Mouse (Mus musculus) urinary bladder, postnatal 25 days (tissue): ENCODE measurements around the gene Ubqln1.
"Not testable (repeated sequence)": the region's sequence is repeated elsewhere in the genome, so short reads cannot be mapped to it uniquely, and the experiment has no call there.

Experiments
- DNase-seq: peaks from one replicate; pipeline ENCODE4 v3.0.0; 2022; ENCODE audit warnings: low spot score

Gene Ubqln1

DNA sequence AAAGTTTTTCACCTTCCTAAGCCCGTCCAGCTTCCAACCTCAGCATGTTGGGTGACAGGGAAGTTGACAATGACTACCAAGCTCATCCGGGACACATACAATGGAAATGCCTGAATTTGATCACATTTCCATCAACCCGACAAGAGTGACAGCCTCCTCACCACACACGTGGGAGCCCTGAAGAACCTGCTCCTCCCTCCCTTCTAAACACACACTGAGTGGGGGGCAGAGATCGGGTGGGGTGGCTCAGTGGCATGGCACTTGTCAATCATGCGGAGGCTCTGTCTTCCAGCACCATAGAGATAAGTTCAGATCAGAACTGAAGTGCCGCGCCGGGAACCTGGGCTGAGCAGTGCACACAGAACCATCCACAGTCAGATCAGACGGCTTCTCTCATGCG, 65.0 kb downstream of the Ubqln1 start:
- DNase-seq: no peak

DNA sequence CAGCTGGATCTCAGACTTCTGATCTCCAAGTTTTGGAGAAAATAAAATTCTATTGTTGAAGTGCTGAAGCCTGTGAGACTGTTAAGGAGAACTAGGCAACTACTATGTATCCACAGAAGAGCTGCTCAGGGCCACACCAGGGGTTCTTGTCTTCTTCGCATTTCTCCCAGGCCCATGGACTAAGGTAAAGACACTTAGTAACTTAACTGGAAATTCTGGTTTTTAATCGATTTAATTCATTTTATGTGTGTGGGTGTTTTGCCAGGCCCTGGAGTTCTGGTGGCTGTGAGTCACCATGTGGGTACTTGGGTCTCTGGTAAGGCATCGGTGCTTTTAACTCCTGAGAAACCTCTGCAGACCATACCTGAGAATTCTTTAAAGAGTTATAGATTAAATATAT, 65.8 kb downstream of the Ubqln1 start:
- DNase-seq: no peak

DNA sequence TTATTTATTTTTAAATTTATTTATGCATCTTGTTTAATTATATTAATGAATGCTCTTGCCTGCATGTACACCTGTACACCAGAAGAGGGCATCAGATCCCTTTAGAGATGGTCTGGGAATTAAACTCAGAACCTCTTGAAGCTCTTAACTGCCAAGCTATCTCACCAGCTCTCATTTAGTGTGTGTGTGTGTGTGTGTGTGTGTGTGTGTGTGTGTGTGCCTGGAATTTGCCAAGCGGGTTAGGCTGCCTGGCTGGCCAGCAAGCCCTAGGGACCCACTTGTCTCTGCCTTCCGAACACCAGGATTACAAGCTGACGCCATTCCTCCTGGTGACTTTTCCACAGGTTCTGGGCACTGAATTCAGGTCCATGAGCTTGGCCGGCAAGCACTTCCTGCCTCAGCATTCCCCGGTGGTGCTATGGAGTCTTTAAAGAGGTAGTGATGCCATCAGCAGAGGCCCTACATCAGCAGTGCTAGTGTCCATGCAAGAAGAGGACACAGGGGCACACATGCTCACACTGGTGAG, 66.4 kb downstream of the Ubqln1 start:
- DNase-seq: no peak

DNA sequence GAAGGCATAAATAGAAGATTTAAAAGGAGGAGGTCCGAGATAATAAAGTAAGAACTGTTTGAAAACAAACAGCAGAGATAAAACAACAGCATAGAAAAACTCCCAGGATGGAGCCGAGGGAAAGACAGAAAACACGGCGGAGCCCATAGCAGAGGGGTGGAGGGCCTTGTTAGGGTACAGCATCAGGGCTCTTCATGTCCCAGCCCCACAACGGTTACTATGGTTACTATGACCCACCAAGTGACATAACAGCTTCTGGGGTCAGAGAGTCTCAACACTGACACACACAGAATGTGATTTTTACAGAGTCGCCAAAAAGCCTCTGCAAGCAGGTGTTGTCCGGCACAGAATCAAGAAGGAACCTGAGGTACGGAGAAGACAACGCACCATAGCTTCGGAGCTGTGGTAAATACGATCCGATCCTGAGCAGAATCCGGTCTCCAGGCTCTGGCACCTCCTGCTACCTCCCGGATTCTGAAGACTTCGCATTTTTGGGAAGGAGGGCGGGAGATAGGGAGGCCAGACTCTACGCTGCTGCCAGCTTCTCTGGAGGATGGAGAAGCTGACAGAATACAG, 67.1 kb downstream of the Ubqln1 start:
- DNase-seq: peak; percentile 27

DNA sequence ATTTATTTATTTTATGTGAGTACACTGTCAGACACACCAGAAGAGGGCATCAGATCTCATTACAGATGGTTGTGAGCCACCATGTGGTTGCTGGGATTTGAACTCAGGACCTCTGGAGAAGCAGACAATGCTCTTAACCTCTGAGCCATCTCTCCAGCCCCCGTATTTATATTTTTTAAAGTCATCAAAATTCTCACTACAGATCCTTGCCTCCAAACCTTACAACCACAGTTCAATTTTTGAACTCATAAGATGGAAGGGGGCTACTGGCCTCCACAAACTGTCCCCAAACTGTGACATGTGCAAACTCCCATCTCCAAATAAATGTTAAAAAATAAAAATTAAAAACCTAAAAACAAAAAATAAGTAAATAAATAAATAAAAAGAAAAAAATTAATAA, 67.7 kb downstream of the Ubqln1 start:
- no peak for DNase-seq

DNA sequence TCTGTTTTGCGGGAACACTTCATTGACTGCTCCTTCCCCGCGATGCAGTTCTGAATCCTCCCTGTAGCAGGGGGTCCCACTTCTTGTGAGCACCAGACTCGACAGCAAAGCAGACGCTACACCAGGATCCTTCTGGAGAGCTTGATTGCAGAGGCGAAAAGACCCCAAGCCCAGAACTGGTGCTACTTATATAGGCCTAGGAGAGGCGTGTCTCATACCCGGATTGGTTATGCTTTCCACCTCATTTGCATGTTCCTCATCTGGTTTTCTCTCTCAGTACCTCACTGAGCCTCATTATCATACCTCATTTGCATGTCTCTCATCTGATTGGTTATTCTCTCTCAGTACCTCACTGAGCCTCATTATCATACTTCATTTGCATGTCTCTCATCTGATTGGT, 68.8 kb downstream of the Ubqln1 start:
- not testable (repeated sequence) for DNase-seq

DNA sequence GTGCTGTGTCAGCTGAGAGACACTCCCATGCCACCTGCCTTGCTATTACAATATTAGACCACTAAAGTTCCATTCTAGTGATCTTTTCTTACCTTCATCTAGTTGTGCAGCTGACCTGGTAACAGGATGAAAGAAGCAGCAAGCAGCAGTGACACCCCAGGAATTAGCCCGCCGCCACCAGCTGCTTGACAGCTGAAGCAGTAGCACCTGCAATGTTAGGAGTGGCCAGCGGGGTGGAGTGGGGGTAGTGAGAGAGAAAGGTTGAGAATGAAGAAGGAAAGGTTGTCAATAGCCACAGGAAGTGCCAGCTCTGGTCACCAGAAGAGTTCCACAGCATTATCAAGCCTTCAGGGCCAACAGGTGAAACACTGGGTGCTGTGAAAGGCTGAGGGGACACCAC, 83.8 kb downstream of the Ubqln1 start:
- no peak for DNase-seq

DNA sequence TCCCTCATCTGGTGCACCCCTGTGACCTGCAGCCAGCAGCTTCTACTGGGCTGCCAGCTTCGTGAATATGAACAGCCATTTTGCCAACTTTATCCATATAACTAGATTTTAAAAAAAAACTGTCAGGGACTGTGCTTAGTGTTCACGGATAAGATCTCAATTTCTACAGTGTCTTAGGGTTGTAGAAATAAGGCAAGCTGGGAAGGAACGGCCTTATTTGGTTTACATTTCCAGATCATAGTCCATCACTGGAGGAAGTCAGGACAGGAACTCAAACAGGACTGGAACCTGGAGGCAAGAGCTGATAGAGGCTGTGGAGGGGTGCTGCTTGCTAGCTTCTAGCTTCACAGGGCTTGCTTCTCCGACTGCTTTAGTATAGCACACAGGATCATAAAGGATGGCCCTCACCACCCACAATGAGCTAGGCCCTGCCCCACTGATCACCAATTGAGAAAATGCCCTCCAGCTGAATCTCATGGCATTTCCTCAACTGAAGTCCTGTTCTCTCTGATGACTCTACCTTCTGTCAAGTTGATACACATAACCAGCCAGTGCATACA, 85.7 kb downstream of the Ubqln1 start:
- no peak for DNase-seq

DNA sequence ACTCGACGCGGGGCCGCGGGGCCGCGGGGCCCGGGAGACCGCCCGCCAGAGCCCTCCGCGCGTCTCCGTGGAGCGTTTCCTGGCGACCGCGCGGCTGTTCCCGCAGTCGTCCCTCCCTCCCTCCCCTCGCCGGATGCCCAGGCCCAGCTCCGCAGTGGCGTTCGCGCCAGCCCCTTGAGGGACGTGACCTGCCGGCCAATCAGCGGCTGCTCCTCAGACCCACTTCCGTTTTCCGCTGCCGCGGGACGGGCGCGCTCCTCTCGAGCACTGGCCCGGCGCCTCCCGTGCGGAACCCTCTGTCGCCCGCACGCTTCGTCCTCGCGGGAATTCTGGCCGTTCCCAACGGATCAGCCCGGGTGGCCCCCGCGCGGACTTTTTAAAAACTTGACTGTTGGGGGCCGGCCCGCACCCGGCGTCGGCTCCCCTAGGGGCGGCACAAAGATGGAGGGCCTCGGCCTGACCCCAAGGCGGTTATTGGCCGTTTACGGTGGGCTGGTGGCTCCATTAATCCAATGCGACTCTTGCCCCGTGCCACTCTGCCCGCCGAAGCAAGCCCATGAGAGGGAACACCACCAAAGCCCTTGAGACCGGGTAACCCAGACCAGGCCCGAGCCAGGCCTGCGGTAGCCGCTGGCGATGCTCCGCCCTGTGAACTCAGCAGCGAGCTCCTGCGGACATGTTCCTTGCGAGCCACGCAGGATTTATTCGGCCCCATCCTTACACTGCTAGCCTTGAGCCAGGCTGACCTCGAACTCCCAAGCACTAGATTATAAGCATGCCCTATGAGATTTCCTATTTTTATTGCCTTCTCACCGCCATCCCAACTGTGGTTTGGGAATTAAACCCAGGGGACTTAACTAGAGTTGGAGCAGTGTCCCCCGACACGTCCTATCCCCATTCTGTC, 86.4 kb downstream of the Ubqln1 start:
- peak; percentile 94 for DNase-seq

DNA sequence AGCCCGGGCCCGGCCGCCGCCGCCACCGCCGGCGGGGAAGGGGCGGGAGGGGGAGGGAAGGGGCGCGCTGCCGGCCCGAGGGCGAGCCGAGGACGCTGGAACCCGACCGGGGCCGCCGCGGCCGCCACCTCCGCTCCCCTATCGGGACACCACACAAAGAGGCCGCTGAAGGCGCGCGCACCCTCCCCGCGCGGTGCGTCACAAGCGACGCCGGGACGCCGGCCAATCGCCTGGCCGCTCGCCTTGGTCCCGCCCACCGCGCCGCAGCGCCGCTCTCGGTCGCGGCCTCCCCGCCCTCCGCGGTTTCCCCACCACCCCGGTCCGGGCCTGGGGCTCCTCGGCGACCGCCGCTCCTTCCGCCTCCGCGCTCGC, 87.1 kb downstream of the Ubqln1 start, which contains the start of gene Hnrnpa0:
Gene Hnrnpa0, minus strand, starts transcription at position 161 of the 372 bp plus-strand sequence.
- DNase-seq: peak; percentile 96

DNA sequence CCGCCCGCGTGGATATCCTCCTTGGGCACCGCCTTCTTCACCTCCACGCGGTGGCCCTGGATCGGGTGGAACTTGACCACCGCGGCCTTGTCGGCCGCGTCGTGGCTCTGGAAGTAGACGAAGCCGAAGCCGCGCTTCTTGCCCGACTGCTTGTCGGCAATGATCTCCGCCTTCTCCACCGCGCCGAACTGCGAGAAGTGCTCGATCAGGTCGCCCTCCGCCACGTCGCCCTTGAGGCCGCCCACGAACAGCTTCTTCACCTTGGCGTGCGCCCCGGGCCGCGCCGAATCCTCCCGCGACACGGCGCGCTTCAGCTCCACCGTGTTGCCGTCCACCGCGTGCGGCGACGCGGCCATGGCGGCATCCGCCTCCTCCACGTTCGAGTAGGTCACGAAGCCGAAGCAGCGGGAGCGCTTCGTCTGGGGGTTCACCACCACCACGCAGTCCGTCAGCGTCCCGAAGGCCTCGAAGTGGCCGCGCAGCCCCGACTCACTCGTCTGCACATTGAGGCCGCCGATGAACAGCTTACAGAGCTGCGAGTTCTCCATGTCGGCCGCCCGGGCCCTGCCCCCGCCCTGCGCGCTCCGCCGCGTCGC, 87.6 kb downstream of the Ubqln1 start:
- DNase-seq: peak; percentile 62

DNA sequence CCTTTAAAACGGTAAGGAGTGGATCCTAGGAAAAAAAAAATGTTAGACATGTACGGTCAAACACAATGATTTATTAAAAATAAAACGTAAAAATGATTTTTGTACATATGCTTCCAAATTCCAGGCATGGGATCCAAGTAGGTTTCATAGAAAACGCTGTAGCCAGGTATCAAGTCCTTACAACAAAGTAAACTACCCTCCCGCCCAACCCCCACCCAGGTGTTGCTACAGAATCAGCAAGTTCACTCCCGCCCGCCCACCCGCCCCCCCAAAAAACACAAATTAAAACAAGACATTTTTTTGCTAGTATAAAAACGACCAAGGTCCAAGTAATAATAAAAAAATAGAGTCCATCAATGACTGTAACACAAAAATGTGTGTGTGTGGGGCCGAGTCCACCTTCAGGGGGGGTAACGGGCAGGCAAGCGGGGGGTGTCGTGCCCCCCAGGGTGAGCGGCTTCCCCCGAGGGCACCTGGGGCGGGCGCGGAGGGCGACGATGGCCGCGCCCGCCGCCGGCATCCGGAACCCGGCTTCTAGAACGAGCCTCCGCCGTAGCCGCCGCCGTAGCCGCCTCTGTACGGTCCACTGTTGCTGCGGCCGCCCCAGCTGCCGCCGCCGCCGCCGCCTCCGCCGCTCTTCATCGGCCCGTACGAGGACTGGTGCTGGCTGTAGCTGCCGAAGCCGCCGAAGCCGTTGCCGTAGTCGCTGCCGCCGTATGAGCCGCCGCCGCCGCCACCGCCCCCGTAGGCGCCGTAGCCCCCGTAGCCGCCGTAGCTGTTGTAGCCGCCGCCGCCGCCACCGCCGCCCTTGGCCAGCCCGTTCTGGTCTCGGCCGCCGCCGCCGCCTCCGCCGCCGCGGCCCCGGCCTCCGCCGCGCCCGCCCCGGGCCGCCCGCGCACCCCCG, 88.3 kb downstream of the Ubqln1 start:
- peak; percentile 30 for DNase-seq
